Mouse (Mus musculus) cerebellum, adult 8-10 months (tissue): ENCODE measurements around the gene Fopnl.

ENCODE experiments used
- DNase-seq: peaks from one replicate; pipeline ENCODE4 v3.0.0; 2022

Gene Fopnl

GRCm38 (mm10) chr16:14316884-14317876, at the start of gene Fopnl:
Gene Fopnl, minus strand, starts transcription at chr16:14317405.
- peak; percentile 97 for DNase-seq

GRCm38 (mm10) chr16:14366017-14366416, 48.8 kb upstream of the Fopnl start:
- DNase-seq = no peak

GRCm38 (mm10) chr16:14365457-14365856, 48.3 kb upstream of the Fopnl start:
- no peak for DNase-seq

- DNase-seq = no peak
These were observed 46.9 kb upstream of the Fopnl start for GRCm38 (mm10) chr16:14364066-14364465.

GRCm38 (mm10) chr16:14363496-14363895, 46.3 kb upstream of the Fopnl start:
- no peak for DNase-seq

- no peak for DNase-seq
These were observed 45.1 kb upstream of the Fopnl start for GRCm38 (mm10) chr16:14362099-14362820.

- DNase-seq = peak; percentile 78
These were observed 44.3 kb upstream of the Fopnl start, which contains the start of gene Abcc1 for GRCm38 (mm10) chr16:14361362-14362098. Gene Abcc1, plus strand, starts transcription at chr16:14361558.

- no peak for DNase-seq
These were observed 43.7 kb upstream of the Fopnl start for GRCm38 (mm10) chr16:14360931-14361330.

GRCm38 (mm10) chr16:14358531-14358930, 41.3 kb upstream of the Fopnl start:
- no peak for DNase-seq

GRCm38 (mm10) chr16:14357859-14358258, 40.7 kb upstream of the Fopnl start:
- DNase-seq = no peak

GRCm38 (mm10) chr16:14352663-14353062, 35.5 kb upstream of the Fopnl start:
- no peak for DNase-seq

GRCm38 (mm10) chr16:14352234-14352633, 35.0 kb upstream of the Fopnl start:
- no peak for DNase-seq

- DNase-seq = no peak
These were observed 34.4 kb upstream of the Fopnl start for GRCm38 (mm10) chr16:14351571-14351970.

GRCm38 (mm10) chr16:14344967-14345366, 27.8 kb upstream of the Fopnl start:
- no peak for DNase-seq

GRCm38 (mm10) chr16:14328156-14328555, 11.0 kb upstream of the Fopnl start:
- DNase-seq = no peak

- DNase-seq = no peak
These were observed 3.3 kb upstream of the Fopnl start for GRCm38 (mm10) chr16:14320494-14320893.

GRCm38 (mm10) chr16:14319681-14320080, 2.5 kb upstream of the Fopnl start:
- DNase-seq = no peak

GRCm38 (mm10) chr16:14312914-14313313, 4.3 kb downstream of the Fopnl start:
- no peak for DNase-seq

- DNase-seq = no peak
These were observed 5.8 kb downstream of the Fopnl start for GRCm38 (mm10) chr16:14311371-14311770.

- no peak for DNase-seq
These were observed 7.4 kb downstream of the Fopnl start for GRCm38 (mm10) chr16:14309833-14310232.

- no peak for DNase-seq
These were observed 8.7 kb downstream of the Fopnl start for GRCm38 (mm10) chr16:14308245-14309073.

- no peak for DNase-seq
These were observed 9.8 kb downstream of the Fopnl start for GRCm38 (mm10) chr16:14307373-14307772.
